Mouse (Mus musculus): ENCODE measurements around the gene Nr5a2. TPM values are rescaled to one million over a fixed set of nuclear protein-coding genes. Genes with fewer than 3 reads are reported as not detected.

The Nr5a2 gene
- polyA plus RNA-seq, 1 experiment, result not detected

- Histone ChIP-seq H3K4me1 (ENCODE audit: control insufficient read depth, insufficient read depth, low read length) (no peaks in the 10 kb centered on the region), H3K4me3 (ENCODE audit: insufficient read depth, low read length) (no peak overlapping the region), H3K27ac (ENCODE audit: insufficient read depth, low read length) (no peak overlapping the region)
- TF ChIP-seq CTCF (IDR thresholded peaks at IDR 0.05; ENCODE audit: extremely low read depth, insufficient read depth, low read length) (no peak), POLR2A (IDR thresholded peaks at IDR 0.05; ENCODE audit: extremely low read depth, insufficient read depth, low read length) (no peak)
Measured at GRCm38 (mm10) chr1:136915438-136915837, 44.8 kb downstream of the Nr5a2 start.

GRCm38 (mm10) chr1:136911996-136912395 is 48.3 kb downstream of the Nr5a2 start:
- Histone ChIP-seq H3K27ac (ENCODE audit: insufficient read depth, low read length) (no peak overlapping the region), H3K4me3 (ENCODE audit: insufficient read depth, low read length) (no peak overlapping the region), H3K4me1 (ENCODE audit: control insufficient read depth, insufficient read depth, low read length) (no peaks in the 10 kb centered on the region)
- TF ChIP-seq CTCF (IDR thresholded peaks at IDR 0.05; ENCODE audit: extremely low read depth, insufficient read depth, low read length) (no peak), POLR2A (IDR thresholded peaks at IDR 0.05; ENCODE audit: extremely low read depth, insufficient read depth, low read length) (no peak)

GRCm38 (mm10) chr1:136911594-136911860 is 48.7 kb downstream of the Nr5a2 start:
- no peaks in the 10 kb centered on the region for H3K4me1 ChIP-seq (ENCODE audit: control insufficient read depth, insufficient read depth, low read length)
- H3K27ac ChIP-seq (ENCODE audit: insufficient read depth, low read length), result no peak overlapping the region
- TF ChIP-seq CTCF (IDR thresholded peaks at IDR 0.05; ENCODE audit: extremely low read depth, insufficient read depth, low read length) (no peak), POLR2A (IDR thresholded peaks at IDR 0.05; ENCODE audit: extremely low read depth, insufficient read depth, low read length) (no peak)
- no peak overlapping the region for H3K4me3 ChIP-seq (ENCODE audit: insufficient read depth, low read length)

- no peaks in the 10 kb centered on the region for H3K4me1 ChIP-seq (ENCODE audit: control insufficient read depth, insufficient read depth, low read length)
- no peak overlapping the region for H3K27ac ChIP-seq (ENCODE audit: insufficient read depth, low read length)
- no peak for TF ChIP-seq POLR2A (IDR thresholded peaks at IDR 0.05; ENCODE audit: extremely low read depth, insufficient read depth, low read length)
- no peak for TF ChIP-seq CTCF (IDR thresholded peaks at IDR 0.05; ENCODE audit: extremely low read depth, insufficient read depth, low read length)
- H3K4me3 ChIP-seq (ENCODE audit: insufficient read depth, low read length), result no peak overlapping the region
Measured at GRCm38 (mm10) chr1:136910741-136911593, 49.3 kb downstream of the Nr5a2 start.

GRCm38 (mm10) chr1:136910144-136910543 is 50.1 kb downstream of the Nr5a2 start:
- Histone ChIP-seq H3K4me3 (ENCODE audit: insufficient read depth, low read length) (no peak overlapping the region), H3K4me1 (ENCODE audit: control insufficient read depth, insufficient read depth, low read length) (no peaks in the 10 kb centered on the region), H3K27ac (ENCODE audit: insufficient read depth, low read length) (no peak overlapping the region)
- TF ChIP-seq POLR2A (IDR thresholded peaks at IDR 0.05; ENCODE audit: extremely low read depth, insufficient read depth, low read length), result no peak

GRCm38 (mm10) chr1:136909494-136910037 is 50.7 kb downstream of the Nr5a2 start:
- H3K4me3 ChIP-seq (ENCODE audit: insufficient read depth, low read length), result no peak overlapping the region
- no peaks in the 10 kb centered on the region for H3K4me1 ChIP-seq (ENCODE audit: control insufficient read depth, insufficient read depth, low read length)
- no peak overlapping the region for H3K27ac ChIP-seq (ENCODE audit: insufficient read depth, low read length)
- TF ChIP-seq POLR2A (IDR thresholded peaks at IDR 0.05; ENCODE audit: extremely low read depth, insufficient read depth, low read length), result no peak
- TF ChIP-seq CTCF (IDR thresholded peaks at IDR 0.05; ENCODE audit: extremely low read depth, insufficient read depth, low read length), result no peak

- H3K4me3 ChIP-seq (ENCODE audit: insufficient read depth, low read length), result no peak overlapping the region
- TF ChIP-seq POLR2A (IDR thresholded peaks at IDR 0.05; ENCODE audit: extremely low read depth, insufficient read depth, low read length) (no peak), CTCF (IDR thresholded peaks at IDR 0.05; ENCODE audit: extremely low read depth, insufficient read depth, low read length) (no peak)
- no peak overlapping the region for H3K27ac ChIP-seq (ENCODE audit: insufficient read depth, low read length)
- no peaks in the 10 kb centered on the region for H3K4me1 ChIP-seq (ENCODE audit: control insufficient read depth, insufficient read depth, low read length)
Measured at GRCm38 (mm10) chr1:136898130-136898529, 62.1 kb downstream of the Nr5a2 start.

- Histone ChIP-seq H3K27ac (ENCODE audit: insufficient read depth, low read length) (no peak overlapping the region), H3K4me1 (ENCODE audit: control insufficient read depth, insufficient read depth, low read length) (no peaks in the 10 kb centered on the region), H3K4me3 (ENCODE audit: insufficient read depth, low read length) (no peak overlapping the region)
- no peak for TF ChIP-seq CTCF (IDR thresholded peaks at IDR 0.05; ENCODE audit: extremely low read depth, insufficient read depth, low read length)
- no peak for TF ChIP-seq POLR2A (IDR thresholded peaks at IDR 0.05; ENCODE audit: extremely low read depth, insufficient read depth, low read length)
Measured at GRCm38 (mm10) chr1:136896351-136896750, 63.9 kb downstream of the Nr5a2 start.

GRCm38 (mm10) chr1:136895877-136896276 is 64.4 kb downstream of the Nr5a2 start:
- TF ChIP-seq CTCF (IDR thresholded peaks at IDR 0.05; ENCODE audit: extremely low read depth, insufficient read depth, low read length), result no peak
- no peak for TF ChIP-seq POLR2A (IDR thresholded peaks at IDR 0.05; ENCODE audit: extremely low read depth, insufficient read depth, low read length)
- Histone ChIP-seq H3K27ac (ENCODE audit: insufficient read depth, low read length) (no peak overlapping the region), H3K4me3 (ENCODE audit: insufficient read depth, low read length) (no peak overlapping the region), H3K4me1 (ENCODE audit: control insufficient read depth, insufficient read depth, low read length) (no peaks in the 10 kb centered on the region)

- Histone ChIP-seq H3K27ac (ENCODE audit: insufficient read depth, low read length) (no peak overlapping the region), H3K4me1 (ENCODE audit: control insufficient read depth, insufficient read depth, low read length) (no peaks in the 10 kb centered on the region), H3K4me3 (ENCODE audit: insufficient read depth, low read length) (no peak overlapping the region)
- no peak for TF ChIP-seq CTCF (IDR thresholded peaks at IDR 0.05; ENCODE audit: extremely low read depth, insufficient read depth, low read length)
- TF ChIP-seq POLR2A (IDR thresholded peaks at IDR 0.05; ENCODE audit: extremely low read depth, insufficient read depth, low read length), result no peak
Measured at GRCm38 (mm10) chr1:136894753-136895152, 65.5 kb downstream of the Nr5a2 start.
